Mouse (Mus musculus): ENCODE data around the gene Eml5.

Eml5 gene

GRCm38 (mm10) chr12:98833901-98834300, 67.4 kb downstream of the Eml5 start:
- no peak for DNase-seq (ENCODE audit: low spot score)

GRCm38 (mm10) chr12:98832929-98833598, 68.2 kb downstream of the Eml5 start:
- no peak for DNase-seq (ENCODE audit: low spot score)

GRCm38 (mm10) chr12:98831122-98831521, 70.2 kb downstream of the Eml5 start:
- no peak for DNase-seq (ENCODE audit: low spot score)

GRCm38 (mm10) chr12:98820781-98821180, 80.5 kb downstream of the Eml5 start:
- no peak for DNase-seq (ENCODE audit: low spot score)

DNA sequence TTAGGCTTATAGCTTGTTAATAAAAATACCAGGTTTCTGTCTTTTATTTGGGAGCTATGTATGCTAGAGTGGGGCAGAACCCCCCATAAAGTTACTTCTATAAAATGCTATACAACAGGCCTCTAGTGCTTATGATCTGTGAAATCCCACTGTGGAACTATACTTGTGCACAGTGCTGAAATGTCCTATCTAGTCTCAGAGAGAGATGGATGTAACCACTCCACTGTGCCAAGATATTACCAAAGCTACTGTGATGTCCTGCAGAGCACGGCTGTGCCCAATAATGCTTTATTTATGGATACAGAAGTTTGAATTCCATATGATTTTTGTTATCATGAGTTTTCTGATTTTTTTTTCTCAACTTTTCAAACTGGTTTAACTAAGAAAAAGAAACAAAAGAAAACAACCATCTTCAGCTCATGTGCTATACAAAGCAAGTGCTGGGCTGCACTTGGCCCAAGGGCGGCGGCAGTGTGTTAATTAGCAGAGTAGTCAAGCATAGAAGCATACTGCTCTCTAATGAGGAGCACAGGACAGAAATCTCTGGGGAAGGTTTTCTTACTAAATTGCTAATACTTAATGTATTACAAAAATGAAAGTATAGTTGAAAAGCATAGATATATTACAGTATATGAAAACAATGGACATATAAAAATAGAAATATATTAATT, 97.1 kb downstream of the Eml5 start:
- DNase-seq (ENCODE audit: low spot score) = no peak

- no peak for DNase-seq (ENCODE audit: low spot score)
Measured at GRCm38 (mm10) chr12:98802245-98802644, 99.0 kb downstream of the Eml5 start.

DNA sequence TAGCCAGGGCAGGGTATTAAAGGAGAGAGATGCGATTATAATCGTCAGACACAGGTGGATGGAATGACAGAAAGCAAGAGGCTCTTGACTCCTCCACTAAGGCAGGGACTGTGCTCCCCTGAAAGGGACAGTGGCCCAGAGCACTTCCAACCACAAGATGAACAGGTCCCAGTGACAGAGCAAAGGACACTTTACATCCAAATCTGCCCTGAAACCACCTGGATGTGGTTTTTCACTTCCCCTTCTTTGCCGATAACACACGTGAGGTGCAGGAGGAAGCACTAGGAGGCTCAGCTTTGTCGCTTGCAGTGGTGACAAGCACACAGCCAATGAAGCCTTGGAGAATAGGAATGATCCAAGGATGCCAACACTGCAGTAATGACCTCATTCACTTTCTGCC, 101.0 kb downstream of the Eml5 start:
- DNase-seq (ENCODE audit: low spot score) = no peak

DNA sequence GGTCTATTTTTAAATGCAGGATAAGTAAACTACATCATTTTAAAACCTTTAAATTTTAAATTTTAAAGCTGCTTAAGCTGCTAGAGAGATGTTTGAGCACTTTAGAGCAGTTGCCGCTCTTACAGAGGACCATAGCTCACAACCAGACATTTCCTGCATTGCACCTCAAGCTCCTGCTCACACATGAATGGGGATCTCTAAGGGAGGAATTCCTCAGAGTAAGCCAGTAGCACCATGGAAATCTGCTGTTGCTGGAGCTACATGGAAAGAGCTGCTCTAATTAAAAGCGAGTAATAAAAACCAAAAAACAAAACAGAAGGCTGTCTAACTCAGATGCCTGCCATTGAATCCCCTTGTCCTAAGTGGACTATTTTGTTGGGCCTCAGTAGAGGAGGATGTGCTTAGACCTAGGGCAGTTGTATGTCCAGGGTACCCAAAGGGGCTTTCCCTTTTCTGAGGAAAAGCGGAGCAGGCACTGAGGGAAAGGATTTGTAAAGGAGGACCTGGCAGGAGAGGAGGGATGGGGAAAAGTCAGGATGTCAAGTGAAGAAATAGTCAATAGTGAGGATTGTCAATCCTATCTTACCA, 105.5 kb downstream of the Eml5 start:
- DNase-seq (ENCODE audit: low spot score) = no peak

DNA sequence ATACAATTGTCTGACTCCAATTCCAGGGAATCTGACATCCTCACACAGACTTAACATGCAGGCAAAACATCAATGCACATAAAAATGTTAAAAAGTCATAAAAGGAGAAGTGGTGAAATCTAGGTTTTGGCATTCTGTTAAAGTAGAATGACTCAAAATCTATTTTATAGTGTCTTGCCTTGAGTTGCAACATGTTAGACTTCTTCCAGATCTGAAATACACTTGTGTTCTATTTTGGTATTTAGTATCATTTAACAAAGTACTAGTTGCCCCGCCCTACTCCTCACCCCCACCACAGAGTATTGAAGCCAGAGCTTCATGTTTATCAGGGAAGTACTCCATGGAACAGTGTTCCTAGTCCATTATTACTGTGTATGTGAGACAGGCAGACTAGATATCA, 117.0 kb downstream of the Eml5 start:
- DNase-seq (ENCODE audit: low spot score) = no peak

GRCm38 (mm10) chr12:98779148-98779547, 122.1 kb downstream of the Eml5 start:
- DNase-seq (ENCODE audit: low spot score) = no peak

DNA sequence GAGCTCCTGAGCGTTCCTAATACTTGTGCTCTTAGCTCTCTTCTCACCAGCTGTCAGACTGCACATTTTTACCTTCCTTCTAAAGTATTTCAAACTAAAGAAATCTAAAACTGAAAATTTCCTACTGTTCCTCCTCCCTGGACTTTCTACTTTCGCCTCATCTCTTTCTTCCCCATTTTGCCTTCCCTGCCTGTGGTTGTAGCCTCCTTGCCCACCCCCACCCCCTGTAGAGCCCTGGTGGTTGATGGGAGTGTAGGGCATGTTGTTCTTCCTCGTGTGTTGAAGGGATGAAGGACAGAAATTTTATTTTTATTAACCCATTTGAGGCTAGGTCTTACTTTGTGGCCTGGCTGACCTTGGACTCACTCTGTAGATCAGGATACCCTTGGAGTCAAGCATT, 123.8 kb downstream of the Eml5 start:
- no peak for DNase-seq (ENCODE audit: low spot score)

DNA sequence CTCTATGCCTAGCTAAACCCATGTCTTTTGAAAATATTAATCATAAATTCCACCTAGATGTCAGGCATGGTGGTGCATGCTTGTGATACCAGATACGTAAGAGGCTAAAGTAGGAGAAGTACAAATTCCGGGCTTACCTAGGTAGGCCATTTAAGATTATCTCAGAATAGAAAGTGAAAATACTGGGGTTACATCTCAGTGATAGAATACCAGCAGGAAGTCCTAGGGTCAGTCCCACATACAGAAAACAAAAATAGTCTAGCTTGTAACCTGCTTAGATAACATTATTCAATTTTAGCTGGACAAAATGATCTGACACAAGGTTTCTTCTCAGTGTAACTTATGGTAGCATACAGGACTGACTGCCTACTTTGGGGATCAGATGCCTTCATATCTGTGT, 135.0 kb downstream of the Eml5 start:
- DNase-seq (ENCODE audit: low spot score) = no peak

GRCm38 (mm10) chr12:98759700-98760099, 141.6 kb downstream of the Eml5 start:
- DNase-seq (ENCODE audit: low spot score) = no peak

GRCm38 (mm10) chr12:98757636-98758035, 143.6 kb downstream of the Eml5 start:
- DNase-seq (ENCODE audit: low spot score) = no peak

DNA sequence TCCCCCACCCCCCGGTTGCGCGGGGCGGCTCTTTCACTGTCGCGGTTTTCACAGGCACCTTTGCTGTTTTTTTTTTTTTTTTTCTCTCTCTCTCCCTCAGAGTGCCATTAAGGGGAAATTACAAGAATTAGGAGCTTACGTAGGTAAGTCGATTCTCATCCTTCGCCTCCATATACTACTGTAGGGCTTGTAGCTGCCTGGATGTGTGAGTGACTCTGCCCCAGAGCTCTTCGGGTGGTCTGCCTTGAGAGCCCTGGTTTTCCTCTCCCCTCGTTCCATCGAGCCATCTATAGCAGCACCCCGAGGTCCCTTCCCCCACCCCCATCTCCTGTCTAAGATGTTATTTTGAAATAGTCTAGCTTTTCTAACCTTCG, 153.9 kb downstream of the Eml5 start:
- DNase-seq (ENCODE audit: low spot score) = peak; percentile 40

DNA sequence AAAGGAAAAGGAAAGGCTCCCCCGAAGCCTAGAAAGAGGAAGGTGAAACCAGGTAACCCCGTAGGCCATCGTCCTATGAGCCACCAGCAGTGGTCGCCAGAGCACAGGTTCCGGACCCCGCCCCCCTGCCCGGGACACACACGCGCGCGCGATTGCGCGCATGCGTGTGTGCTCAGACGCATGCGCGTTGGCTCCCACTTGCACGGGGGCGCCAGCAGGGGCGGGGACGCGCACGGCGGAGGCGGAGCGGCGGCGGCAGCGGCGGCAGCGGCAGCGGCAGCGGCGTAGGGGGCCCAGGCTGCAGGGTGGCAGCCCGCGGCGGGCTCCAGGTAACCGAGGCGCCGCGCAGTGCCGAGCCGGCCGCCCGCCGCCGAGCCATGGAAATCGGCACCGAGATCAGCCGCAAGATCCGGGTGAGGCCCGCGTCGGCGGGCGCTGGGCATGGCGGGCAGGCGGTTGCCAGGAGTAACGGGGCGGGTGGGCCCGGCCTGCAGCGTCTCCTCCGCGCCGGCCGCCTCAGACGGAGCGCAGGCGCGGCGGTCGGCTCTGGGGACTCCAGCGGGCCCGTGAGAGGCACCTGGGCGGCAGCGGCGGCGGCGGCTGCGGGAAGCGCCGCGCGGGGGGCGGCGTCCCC, 154.4 kb downstream of the Eml5 start, which contains the start of gene Zc3h14:
TSS of gene Zc3h14 (plus strand) at position 219 of the 634 bp plus-strand sequence.
- DNase-seq (ENCODE audit: low spot score) = peak; percentile 90

DNA sequence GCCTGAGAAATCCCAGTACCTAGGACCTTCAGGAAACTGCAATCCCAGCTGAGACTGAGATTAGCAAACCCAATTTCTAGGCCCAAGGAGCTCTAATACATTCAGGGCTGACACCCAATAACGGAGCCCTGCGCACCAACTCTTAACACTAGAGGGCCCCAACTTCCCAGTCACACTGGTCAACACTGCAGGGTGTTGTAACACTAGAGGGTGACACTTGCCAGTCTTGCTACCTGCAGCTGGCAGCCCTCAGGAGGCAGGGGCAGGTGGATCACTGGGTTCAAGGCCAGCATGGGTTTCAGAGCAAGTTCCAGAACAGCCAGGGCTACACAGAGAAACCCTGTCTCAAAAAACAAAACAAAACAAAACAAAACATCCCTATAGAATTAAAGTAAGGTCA, 155.2 kb downstream of the Eml5 start:
- DNase-seq (ENCODE audit: low spot score) = peak; percentile 72

DNA sequence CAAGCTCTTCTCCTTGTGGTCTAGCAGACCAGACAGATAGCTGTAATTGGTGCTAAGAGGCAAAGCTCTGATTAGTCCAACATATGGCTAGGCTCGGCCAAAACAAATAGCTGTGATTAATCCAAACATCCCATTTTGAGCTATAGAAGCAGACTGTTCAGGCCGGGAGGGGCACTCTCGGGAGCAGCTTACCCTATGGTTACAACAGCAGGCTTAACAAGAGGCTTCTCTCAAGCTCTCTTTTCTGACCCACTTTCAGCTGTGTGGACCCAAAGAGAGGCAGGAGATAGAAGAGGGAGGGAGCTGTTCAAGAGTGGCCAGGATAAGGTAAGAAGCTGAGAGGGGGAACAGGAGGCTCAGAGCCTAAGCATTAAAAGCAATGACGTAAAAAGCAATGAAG, 155.7 kb downstream of the Eml5 start:
- DNase-seq (ENCODE audit: low spot score) = no peak

GRCm38 (mm10) chr12:98741011-98741501, 160.2 kb downstream of the Eml5 start:
- no peak for DNase-seq (ENCODE audit: low spot score)

DNA sequence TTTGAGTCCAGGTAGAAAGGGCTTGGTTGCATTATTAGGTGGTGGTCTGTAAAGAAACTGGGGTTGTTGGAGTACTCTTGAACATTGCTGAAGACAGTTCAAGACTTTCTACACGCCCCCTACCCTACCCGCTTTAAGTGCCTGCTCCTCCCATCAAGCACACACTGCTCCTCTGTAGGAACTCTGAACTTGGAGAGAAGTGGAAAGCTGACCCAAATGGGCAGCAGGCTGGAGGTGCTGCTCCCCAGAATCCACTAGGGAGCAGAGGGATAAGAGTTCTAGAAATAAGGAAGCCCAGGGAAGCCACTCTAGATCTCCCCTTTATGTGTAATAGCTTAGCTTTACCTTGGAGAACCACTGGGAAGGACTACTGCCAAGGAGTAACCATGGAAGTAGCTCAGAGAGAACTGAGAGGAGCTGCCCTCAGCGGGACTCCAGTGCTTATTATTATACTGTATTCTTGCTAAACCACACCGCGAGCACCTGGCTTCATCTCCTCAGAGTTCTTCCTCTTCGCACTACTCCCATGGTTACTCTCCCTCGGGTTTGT, 163.4 kb downstream of the Eml5 start:
- no peak for DNase-seq (ENCODE audit: low spot score)

- no peak for DNase-seq (ENCODE audit: low spot score)
Measured at GRCm38 (mm10) chr12:98736951-98737800, 164.1 kb downstream of the Eml5 start, which contains the start of gene Ptpn21. TSS of gene Ptpn21 (minus strand) at chr12:98737405.
